Mouse (Mus musculus) testis, adult 2 months (tissue): Measurements from ENCODE around the gene Anapc7. TPM values are rescaled to one million over a fixed set of nuclear protein-coding genes. Genes with fewer than 3 reads are reported as not detected.

ENCODE experiments used
- H3K27ac ChIP-seq: fragments of 200-500 bp; 2 replicates; pipeline ENCODE4 v1.5.1; 2012; ENCODE audit warnings: low read depth, low read length; ENCODE audit not compliant: control insufficient read depth, insufficient read depth
- H3K27me3 ChIP-seq: fragments of 200-500 bp; 2 replicates; pipeline ENCODE4 v1.6.1; 2012; ENCODE audit warnings: mild to moderate bottlenecking, low read length, moderate library complexity; ENCODE audit not compliant: control insufficient read depth, insufficient read depth
- H3K36me3 ChIP-seq: fragments of 200-500 bp; 2 replicates; pipeline ENCODE4 v1.6.1; 2012; ENCODE audit warnings: mild to moderate bottlenecking, low read length; ENCODE audit not compliant: control insufficient read depth, insufficient read depth
- H3K4me1 ChIP-seq: fragments of 200-500 bp; 2 replicates; pipeline ENCODE4 v1.6.1; 2012; ENCODE audit warnings: low read length; ENCODE audit not compliant: control insufficient read depth, insufficient read depth
- H3K4me3 ChIP-seq: fragments of 200-500 bp; 2 replicates; pipeline ENCODE4 v1.5.1; 2012; ENCODE audit warnings: low read depth, mild to moderate bottlenecking, low read length, moderate library complexity, mixed read lengths; ENCODE audit not compliant: control insufficient read depth
- CTCF ChIP-seq: fragments of 200-500 bp; IDR thresholded peaks from 2 replicates; pipeline ENCODE4 v1.5.1; 2012; ENCODE audit warnings: low read depth, mild to moderate bottlenecking, inconsistent platforms, low read length, moderate library complexity; ENCODE audit not compliant: control insufficient read depth, insufficient read depth, insufficient replicate concordance
- POLR2A ChIP-seq: fragments of 200-500 bp; IDR thresholded peaks from 2 replicates; pipeline ENCODE4 v1.6.1; 2012; ENCODE audit warnings: low read depth, mild to moderate bottlenecking, inconsistent platforms, low read length, moderate library complexity; ENCODE audit not compliant: control insufficient read depth
- polyA plus RNA-seq: library from polyadenylated mRNA; depleted of rRNA; stranded (reverse); fragments of >200 nt; gene quantifications from 2 replicates; pipeline ENCODE4 v1.2.3, GENCODE M21; 2012

The Anapc7 gene
- polyA plus RNA-seq, 1 experiment = 16.2 TPM

DNA sequence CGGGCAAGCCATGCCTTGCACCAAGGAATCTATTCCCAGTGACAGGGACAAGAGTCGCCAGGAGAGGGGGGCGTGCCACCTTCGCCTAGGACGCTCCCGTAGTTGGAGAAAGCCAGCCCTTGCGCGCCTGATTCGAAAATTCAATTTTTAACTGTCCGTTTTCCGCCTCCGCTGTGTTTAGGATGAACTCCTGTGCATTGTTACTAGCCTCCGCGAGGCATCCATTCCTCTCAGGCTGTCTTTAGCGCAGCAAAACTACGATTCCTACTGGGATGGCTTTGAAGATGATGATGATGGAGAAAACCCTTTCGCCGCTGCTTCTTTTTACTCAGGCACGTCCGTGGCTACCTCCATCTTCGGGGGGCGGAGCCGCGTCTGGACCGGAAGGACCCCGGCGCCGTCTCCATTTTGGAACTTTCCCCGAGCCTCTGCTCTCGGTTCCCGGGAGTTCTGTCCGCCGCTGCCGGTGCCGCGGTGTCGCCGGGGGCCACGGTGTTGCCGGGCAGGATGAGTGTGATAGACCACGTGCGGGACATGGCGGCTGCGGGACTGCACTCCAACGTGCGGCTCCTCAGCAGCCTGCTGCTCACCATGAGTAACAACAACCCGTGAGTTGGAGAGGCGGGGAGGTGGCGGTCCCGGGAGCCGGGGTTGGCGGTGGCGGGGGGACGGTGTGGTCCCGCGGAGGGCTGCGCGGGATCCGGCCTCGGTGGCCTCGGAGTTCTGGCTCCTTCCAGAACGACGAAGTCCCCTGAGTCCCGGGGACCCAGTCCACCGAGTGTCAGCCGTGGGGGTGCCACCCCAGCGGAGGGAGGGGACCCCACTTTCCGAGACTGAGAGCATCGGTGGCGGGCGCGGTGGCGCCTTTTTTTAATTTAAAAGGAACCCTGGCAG, 825 bp downstream of the Anapc7 start:
- Histone ChIP-seq H3K4me1 (peaks cover 12% of the 10 kb centered on the region), H3K27me3 (no peaks in the 10 kb centered on the region), H3K36me3 (no peaks in the 10 kb centered on the region), H3K4me3 (peak overlapping the region; percentile 85), H3K27ac (peak overlapping the region; percentile 66)
- TF ChIP-seq POLR2A (peak; percentile 29), CTCF (no peak)

DNA sequence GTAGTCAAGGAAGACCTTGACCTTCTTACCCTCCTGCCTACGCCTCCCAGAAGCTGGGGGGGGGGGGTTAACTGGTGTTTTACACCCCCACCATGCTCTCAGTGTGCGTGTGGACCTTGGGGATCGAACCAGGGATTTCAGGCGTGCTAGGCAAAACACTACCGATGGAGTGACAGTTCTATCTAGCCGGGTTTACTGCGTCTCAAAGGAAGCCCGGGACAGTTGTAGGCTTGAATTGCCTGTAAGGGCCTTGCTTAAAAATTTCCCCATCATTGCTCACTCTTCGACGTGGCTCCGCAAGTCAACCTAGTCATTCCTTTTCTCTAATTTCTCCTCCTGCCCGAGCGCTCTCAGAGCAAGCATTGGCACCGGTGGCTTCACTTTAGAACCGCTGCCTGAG, 1.6 kb downstream of the Anapc7 start:
- no peaks in the 10 kb centered on the region for H3K27me3 ChIP-seq
- H3K36me3 ChIP-seq = 0 out of 2 replicates have a peak, but pooled peaks cover under 1% of the 10 kb centered on the region
- peak overlapping the region; percentile 25; the same call in 1 of the 2 replicates for H3K27ac ChIP-seq
- no peak for TF ChIP-seq POLR2A
- no peak for TF ChIP-seq CTCF
- H3K4me1 ChIP-seq = peaks cover 12% of the 10 kb centered on the region
- peak overlapping the region; percentile 85 for H3K4me3 ChIP-seq

GRCm38 (mm10) chr5:122425550-122425949, 4.1 kb downstream of the Anapc7 start:
- Histone ChIP-seq H3K4me3 (no peak overlapping the region), H3K27ac (no peak overlapping the region), H3K4me1 (peaks cover 12% of the 10 kb centered on the region), H3K27me3 (no peaks in the 10 kb centered on the region), H3K36me3 (0 out of 2 replicates have a peak, but pooled peaks cover 2% of the 10 kb centered on the region)
- no peak for TF ChIP-seq POLR2A
- no peak for TF ChIP-seq CTCF

- Histone ChIP-seq H3K27me3 (no peaks in the 10 kb centered on the region), H3K4me1 (no peaks in the 10 kb centered on the region), H3K36me3 (peaks cover 5% of the 10 kb centered on the region), H3K27ac (no peak overlapping the region), H3K4me3 (no peak overlapping the region)
- no peak for TF ChIP-seq POLR2A
- TF ChIP-seq CTCF = no peak
These were observed 8.7 kb downstream of the Anapc7 start for GRCm38 (mm10) chr5:122430036-122430775.

DNA sequence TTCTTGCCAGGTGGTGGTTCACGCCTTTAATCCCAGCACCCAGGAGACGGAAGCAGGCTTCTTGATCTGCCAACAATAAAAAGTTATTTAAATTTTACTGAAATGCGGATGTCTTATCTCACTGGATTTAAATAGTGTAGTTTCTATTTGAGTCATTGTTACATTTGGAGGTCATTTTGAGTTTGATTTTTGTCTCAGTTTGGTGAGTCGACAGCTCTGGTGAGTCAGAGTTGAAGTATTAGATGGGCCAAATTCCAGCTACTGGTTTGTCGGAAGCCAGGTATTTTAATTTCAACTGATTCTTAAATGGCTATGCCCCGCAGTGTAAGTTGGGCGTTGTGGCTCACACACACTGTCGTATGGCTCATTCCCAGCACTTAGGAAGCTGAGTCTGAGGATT, 9.7 kb downstream of the Anapc7 start:
- Histone ChIP-seq H3K27me3 (no peaks in the 10 kb centered on the region), H3K4me1 (no peaks in the 10 kb centered on the region), H3K36me3 (peaks cover 6% of the 10 kb centered on the region), H3K27ac (no peak overlapping the region), H3K4me3 (no peak overlapping the region)
- TF ChIP-seq CTCF (no peak), POLR2A (no peak)

GRCm38 (mm10) chr5:122434541-122434940, 13.0 kb downstream of the Anapc7 start:
- TF ChIP-seq POLR2A (no peak), CTCF (no peak)
- Histone ChIP-seq H3K27ac (no peak overlapping the region), H3K36me3 (peaks cover 6% of the 10 kb centered on the region)

GRCm38 (mm10) chr5:122439400-122440094, 18.1 kb downstream of the Anapc7 start:
- TF ChIP-seq POLR2A (no peak), CTCF (no peak)
- peaks cover 6% of the 10 kb centered on the region for H3K36me3 ChIP-seq

More at GRCm38 (mm10) chr5:122434541-122434940, 13.0 kb downstream of the Anapc7 start:
- no peak overlapping the region for H3K4me3 ChIP-seq
- H3K27me3 ChIP-seq = no peaks in the 10 kb centered on the region
- no peaks in the 10 kb centered on the region for H3K4me1 ChIP-seq

More at GRCm38 (mm10) chr5:122439400-122440094, 18.1 kb downstream of the Anapc7 start:
- Histone ChIP-seq H3K4me1 (no peaks in the 10 kb centered on the region), H3K27ac (peak overlapping the region; percentile 39; the same call in 1 of the 2 replicates), H3K4me3 (no peak overlapping the region), H3K27me3 (no peaks in the 10 kb centered on the region)
